Mouse (Mus musculus) monocyte, adult 2 months (primary cell): Measurements from ENCODE around the gene Cenpm.

Source experiments
- DNase-seq, 2 experiments: peaks; one replicate each; pipeline ENCODE4 v3.0.0; 2022; ENCODE audit warnings: low spot score in 2 of 2, low read depth in 1 of 2

Gene Cenpm

DNA sequence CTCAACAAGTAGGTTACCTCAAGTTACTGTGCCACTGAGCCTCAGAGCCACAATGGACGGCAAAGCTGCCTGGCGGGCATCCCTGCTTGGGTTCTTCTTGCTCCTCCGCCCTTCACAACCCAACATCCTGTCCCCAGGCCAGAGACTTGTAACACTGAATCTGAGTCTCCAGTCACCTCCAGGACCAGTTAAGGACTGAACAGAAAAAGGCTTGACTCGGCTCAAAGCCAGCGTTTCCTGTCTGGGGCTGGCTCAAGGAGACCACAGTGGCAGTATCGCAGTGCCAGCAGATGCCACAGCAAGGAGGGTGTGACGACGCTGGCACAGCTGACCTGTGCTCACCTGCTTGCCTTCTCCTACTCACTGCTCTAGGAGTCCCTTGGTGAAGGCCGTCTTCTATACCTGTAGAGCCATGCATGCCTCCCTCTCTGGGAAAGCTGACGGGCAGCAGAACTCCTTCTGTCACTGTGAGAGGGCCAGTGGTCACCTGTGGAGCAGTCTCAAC, 47.2 kb downstream of the Cenpm start:
- DNase-seq = no peak

DNA sequence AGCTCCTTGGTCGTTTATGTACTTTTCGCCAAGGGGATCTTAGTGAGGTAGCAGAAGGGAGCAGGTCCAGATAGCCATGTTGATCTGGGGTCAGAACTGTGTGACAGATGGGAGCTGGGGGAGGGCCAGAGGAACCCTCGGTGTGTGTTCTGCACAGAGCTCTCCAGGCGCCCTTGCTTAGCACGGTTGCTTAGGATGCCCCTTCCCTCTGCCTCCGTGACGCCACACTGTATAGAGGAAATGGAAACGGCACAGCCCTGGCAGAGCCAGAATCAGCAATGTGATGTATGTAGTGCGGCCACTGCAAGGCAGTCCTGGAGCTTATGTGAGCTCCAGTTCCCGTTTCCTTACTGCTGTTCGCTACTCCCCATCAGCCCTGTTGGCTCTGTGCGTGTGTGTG, 48.2 kb downstream of the Cenpm start:
- peak in 1 of 2 experiments; percentile 32 for DNase-seq

DNA sequence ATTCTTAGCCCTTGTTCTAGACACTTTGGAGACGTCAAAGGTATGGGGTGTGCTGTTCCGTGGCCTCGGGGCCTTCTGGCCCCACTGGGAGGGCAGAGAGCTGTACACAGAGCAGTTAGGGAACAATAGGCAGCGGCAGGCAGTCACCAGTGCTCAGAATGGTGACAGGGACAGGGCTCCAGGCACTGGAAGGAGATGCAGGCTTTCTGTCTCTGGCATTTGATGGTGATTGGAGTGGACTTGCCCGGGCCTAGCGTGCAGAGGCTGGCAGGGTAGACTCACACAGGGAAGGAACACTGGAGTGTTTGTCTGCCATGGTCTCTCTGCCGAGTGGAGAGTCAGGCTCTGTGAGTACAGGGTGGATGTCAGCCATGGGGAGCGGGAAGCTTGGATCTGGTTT, 51.9 kb downstream of the Cenpm start:
- no peak for DNase-seq

DNA sequence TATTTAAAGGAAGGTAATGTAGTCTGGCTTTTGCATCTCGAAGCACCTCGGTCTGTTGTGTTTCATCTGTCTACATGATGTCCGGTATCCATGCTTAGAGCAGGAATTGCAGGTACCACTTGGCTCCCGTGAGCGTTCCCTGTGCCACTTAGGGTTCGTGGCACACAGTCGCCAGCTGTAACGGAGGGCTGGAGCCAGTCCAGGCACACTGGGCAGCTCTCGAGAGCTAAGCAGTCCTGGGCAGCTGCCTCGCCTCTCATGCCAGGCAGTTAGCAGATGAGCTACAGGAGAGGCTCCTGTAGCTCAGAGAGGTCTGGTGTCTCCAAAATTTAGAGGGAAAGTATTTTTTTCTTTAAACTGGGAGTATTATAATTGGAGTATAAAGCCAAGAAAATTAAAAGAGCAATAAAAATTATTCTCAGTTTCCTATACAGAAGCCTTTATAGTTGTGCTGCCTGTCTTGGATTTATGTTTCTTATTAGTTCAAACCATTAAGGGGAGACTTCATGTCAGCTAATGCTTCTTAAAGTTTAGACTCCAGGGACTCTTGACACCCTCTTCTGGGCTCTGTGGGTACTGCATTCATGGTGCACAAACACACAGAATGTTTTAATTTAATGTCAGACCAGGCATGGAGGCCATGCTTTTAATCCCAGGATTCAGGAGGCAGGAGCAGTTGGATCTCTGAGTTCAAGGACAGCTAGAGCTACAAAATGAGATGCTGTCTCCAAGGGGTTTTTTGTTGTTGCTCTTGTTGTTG, 55.9 kb downstream of the Cenpm start:
- DNase-seq = no peak

DNA sequence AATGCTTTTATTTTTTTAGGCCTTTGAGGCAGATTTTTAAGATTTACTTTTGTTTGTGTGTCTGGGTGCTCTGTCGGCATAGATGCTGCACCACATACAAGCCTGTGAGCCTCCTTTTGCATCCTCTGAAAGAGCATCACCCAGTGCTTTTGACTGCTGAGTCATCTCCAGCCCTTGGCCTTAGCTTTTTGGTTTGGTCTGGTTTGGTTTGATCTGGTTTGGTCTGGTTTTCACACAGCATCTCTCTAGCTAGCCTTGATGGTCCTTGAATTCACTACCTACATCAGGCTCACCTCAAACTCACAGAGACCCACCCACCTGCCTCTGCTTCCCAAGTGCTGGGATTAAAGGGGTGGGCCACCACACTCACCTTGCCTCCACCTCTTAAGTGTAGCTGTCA, 56.6 kb downstream of the Cenpm start:
- DNase-seq = no peak

DNA sequence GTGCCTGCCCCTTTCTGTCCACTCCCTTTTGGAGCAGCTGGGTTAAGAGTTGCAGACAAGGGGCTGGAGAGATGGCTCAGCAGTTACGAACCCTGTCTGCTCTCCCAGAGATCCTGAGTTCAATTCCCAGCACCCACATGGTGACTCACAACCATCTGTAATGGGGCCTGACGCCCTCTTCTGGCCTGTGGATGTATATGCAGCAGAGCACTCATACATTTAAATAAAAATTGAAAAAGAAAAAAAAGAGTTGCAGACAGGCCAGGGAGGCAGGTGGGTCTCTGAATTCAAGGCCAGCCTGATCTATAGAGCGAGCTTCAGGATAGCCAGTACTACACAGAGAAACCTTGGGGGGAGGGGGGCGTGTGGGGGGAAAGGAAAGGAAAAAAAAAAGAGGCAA, 57.1 kb downstream of the Cenpm start:
- DNase-seq = no peak

DNA sequence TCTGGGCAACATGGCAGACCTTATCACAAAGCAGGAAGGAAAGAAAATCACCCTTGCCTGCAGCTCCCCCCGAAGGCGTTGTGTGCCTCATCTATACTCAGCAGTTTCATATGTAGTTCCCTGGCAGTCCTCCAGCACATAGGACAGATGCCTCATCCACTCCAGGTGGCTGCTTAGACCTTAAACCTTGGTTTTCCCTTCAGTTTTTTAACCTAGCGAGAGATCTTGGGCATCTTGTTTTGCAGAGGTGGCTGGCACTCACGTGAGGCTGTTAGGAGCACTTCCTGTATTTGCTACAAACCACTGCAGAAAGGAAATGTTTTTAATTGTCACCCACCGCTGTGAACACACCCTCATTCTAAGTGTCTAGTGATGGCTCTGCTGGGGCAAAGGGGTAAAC, 57.6 kb downstream of the Cenpm start:
- DNase-seq = no peak

DNA sequence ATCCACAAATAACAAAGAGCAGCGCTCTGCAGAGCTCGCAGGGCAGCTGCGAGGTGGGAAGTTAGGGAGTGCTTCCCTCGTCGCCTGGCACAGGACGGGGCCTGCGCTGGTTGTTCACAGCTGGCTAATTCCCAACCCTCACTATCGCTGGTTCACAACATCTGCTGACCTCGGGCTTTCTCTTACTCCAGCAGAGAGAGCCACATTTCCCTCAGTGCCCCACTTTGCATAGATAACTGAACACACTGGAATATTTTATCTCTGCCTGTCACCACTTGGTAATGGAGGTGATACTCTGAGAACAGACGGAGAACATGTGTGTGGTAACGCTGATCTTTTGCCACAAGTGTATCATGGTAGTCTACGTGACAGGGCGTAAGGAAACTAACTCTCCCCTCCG, 58.4 kb downstream of the Cenpm start:
- no peak for DNase-seq

DNA sequence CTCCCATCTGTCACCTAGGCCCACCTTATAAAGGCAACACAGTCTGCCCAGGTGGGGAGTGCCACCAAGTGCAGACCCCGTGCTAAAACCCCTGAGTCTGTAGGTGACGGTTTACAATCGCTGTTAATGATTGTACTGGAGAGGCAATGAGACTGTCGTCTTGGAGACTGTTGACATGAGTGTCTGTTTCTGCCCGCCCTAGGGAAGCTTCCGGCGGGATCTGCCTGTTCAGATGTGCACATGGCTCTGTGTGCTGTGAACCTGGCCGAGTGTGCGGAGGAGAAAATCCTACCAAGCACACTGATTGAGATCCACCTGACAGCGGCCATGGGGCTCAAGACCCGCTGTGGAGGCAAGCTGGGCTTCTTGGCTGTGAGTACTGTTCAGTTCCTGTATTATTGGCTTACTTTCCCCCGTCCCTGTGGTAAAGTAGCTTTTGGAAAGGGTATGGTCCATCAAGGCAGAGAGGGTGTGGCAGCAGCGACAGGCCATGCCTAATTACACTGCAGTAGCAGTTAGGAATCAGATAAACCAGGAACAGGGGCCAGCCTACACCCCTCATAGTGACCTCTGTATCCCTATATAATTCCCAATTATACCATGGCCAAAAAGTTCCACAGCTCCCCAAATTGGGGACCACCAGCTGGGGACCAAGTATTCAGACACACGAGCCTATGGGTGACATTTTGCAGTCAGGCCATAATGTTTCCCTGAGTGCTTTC, 59.3 kb downstream of the Cenpm start:
- DNase-seq = no peak

DNA sequence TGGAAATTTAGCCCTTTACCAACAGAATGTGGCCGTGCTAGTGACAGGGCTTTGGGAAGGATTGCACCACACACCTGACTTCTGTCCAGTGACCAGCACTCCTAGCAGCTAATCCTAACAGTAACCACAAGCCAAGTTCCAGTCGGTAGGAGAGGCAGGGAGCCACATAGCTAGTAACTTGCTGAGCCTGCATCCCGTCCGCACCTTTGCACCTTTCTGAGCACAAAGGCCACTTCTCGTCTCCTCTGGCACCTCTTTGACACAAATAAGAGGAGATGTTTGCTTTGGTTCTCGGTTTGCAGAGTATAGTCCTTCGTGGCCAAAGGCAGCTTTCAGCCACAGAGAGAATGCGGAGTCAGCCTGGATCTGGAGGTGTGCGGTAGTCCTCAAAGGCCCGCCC, 59.9 kb downstream of the Cenpm start:
- no peak for DNase-seq

DNA sequence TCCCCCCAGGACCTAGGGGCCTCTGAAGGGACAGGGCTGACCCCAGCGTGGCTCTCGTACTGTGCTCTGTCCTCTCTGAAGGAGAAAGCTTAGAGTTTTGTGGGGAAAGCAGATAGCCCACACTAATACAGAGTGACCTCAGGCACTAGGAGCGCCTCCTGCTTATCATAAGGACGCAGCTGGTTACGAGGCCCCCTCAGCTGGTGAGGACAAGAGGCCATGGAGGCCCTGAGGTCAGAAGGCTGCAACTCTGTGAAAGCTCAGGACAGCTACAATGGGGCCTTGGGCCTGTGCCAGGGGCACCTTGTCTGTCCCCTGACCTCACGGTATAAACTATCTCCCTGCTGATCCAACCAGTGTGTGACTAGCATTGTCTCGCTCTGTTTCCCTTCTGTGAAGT, 60.4 kb downstream of the Cenpm start:
- no peak for DNase-seq
